Mouse (Mus musculus) adrenal gland (tissue): ENCODE data around the gene Srsf9.

Experiments used
- intact Hi-C: fragments of 180-260 bp; cut with DNase I; formaldehyde crosslinking; loops from one replicate; pipeline ENCODE4 v1.15.1; 2025

The Srsf9 gene

GRCm38 (mm10) chr5:115319004-115319940 lies 7.7 kb upstream of the Srsf9 start:
- intact Hi-C loops: no loop called here

DNA sequence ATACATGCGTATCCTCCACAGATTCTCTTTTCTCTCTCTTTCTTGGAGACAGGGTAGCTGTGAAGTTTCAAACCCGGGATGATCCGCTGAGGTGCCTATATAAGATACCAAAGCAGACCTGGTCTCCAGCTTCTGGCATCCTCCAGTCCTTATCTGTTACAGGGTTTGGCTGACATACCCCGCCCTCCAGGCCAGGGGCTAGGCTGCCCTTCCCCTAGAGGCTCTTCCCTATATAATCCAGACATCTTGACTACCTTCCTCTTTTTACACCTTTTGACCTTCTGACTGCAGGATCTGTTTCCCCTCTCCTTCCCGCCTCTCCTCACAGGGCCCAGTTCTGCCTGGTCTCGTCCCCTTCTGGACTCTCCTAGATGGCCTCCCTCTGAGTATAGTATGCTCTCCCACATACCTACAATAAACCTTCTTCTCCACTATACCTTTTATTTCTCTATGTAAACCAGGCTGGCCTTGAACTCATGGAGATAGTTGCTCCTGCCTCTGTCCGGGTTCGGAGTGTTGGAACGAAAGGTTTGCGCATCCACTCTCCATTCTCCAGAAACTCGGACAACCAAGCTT lies 633 bp upstream of the Srsf9 start:
- intact Hi-C loops: loop anchor here (2.0 kb wide), 1 partner anchor 14 kb away; the partner anchor contains the start of genes Gatc and Triap1

DNA sequence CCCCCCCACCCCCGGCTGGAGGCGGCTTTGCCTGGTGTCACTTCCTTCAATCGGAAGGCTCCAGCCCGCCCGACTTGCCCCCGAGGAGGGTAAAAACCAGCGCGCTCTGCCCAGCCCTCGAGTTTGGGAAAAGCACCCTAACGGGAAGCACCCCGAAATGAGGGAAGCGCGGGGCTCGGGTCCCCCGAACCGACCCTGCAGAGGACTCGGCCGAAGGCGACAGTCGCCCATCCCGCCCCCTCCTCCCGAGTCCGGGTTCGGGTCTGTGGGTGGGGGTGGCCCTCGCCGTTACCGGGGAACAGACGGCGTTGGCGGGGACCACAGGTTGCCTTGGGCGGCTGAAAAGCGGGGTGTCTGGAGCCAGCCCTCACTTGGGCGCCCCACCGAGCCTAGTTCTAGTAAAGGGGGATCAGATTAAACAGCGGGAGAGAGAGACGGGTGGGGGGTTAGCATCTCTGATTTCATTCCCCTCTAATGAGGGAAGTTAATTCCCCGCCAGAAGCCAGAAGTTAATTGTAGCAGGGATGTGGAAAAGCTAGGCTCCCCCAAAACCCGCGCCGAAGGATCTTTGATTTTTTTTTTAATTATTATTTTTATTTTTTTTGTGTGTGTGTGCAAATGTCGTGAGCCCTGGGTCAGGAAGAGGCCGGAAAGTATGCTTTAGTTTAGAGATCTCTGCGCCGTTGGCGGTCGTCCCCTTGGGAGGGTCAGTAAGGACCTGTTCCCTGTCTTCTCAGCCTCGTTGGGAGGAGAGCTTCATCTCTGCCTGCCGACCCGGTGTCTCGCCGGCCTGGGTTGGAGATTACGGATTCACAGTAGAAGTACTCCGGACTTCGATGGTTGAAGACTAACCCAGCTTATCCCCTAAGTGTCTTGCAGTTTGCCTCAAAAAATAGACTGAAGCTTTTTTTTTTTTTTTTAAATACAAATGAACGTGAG lies 902 bp downstream of the Srsf9 start:
- intact Hi-C loops: loop anchor here (2.0 kb wide), 1 partner anchor 13 kb away; the partner anchor contains the start of genes Gatc and Triap1

DNA sequence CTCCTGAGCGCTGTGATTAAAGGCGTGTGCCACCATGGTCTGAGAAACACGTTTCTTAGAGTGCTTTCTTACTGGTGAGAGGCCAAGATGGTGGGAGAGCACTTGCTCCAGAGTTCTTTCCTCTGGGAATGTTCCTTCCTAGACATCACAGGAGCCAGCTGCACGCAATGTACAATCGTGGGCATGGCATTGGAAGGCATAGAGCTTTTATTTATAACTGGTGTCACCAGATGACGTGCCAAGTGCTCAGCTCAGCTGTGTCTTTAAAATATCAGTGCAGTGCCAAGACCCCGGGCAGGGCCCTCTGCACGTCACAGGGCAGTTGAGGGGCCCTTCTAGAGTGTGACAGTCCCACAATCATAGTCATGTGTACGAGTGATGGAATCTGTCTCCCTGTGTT lies 4.0 kb downstream of the Srsf9 start:
- intact Hi-C loops: no loop called here

DNA sequence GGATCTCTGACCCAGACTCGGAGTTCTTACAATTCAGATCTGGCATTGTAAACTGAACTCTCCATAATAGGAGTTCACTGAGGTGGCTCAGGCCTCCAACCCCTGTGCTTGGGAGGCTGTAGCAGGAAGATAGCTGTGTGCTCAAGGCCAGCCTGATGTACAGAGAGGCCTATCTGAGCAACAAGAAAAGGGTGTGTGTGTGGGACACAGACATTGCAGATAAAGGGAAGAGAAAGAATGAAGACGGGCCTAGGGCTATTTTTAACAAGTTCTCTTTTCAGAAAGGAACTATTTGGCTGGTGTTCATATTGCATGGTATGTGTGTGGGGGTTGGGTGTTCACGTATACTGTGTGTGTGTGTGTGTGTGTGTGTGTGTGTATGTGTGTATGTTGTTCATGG lies 6.6 kb downstream of the Srsf9 start:
- intact Hi-C loops: no loop called here

GRCm38 (mm10) chr5:115340007-115340406 lies 13.0 kb downstream of the Srsf9 start:
- intact Hi-C loops: loop anchor here (2.0 to 5.0 kb wide), 2 partner anchors 13 to 58 kb away; partner anchors contain the start of gene Srsf9

DNA sequence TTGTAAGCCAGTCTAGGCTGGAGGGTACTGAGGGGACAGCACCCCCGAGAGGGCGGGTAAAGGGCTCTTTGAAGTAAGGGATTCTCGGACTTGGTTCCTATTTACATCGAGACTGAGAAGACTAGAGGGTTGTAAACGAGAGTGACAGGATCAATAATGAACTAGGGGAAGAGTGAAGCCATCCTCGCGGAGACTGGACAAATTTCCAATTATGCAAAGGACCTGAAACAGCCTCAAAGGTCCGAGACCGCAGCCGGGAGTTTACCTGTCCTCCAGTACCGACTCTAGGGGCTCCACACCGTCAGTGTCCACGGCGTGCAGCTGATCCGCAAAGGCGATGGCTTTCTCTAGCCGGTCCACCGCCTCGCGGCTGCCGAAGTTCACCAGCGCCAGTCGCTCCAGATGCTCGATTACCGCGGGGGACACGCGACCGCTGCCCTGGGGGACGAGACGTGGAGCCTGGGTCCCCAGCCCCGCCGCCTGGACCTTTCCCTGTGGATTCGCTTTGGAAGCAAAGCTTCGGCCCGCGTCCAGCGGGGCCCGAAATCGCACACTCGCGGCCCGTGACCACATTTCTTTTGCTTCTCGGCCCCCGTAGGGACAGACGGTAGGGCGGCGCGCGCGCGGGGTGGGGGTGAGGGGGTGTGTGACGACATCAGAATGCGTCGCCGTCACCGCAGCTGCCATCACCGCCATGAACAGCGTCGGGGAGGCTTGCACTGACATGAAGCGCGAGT lies 13.8 kb downstream of the Srsf9 start, which contains the start of the genes Gatc and Triap1:
TSS of gene Gatc (minus strand) at position 602 of the 737 bp plus-strand sequence.
TSS of gene Triap1 (plus strand) at position 649 of the 737 bp plus-strand sequence.
- intact Hi-C loops: loop anchor here (2.0 to 5.0 kb wide), 2 partner anchors 14 to 58 kb away; partner anchors contain the start of gene Srsf9

GRCm38 (mm10) chr5:115341314-115342165 lies 14.6 kb downstream of the Srsf9 start:
- intact Hi-C loops: loop anchor here (2.0 to 5.0 kb wide), 2 partner anchors 15 to 59 kb away; partner anchors contain the start of gene Srsf9

DNA sequence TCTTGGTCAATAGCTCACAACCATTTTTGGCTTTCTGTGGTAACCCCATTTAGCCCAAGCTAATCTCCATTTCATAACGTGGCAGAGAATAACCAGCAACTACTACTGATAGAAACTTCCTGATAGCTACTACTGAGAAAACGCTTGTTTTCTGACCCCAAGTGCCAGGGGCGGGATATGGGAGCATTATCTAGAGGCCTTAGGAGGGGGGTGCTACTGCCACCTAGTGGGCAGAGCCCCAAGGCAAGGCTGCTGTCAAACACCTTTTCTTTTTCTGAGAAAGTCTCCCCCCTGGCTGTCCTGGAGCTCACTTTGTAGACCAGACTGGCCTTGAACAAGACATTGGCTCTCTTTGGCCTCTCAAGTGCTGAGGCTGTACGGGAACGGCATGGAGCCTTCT lies 20.6 kb downstream of the Srsf9 start:
- intact Hi-C loops: loop anchor here (5.0 kb wide), 1 partner anchor 105 kb away; no protein-coding TSS in a partner anchor

DNA sequence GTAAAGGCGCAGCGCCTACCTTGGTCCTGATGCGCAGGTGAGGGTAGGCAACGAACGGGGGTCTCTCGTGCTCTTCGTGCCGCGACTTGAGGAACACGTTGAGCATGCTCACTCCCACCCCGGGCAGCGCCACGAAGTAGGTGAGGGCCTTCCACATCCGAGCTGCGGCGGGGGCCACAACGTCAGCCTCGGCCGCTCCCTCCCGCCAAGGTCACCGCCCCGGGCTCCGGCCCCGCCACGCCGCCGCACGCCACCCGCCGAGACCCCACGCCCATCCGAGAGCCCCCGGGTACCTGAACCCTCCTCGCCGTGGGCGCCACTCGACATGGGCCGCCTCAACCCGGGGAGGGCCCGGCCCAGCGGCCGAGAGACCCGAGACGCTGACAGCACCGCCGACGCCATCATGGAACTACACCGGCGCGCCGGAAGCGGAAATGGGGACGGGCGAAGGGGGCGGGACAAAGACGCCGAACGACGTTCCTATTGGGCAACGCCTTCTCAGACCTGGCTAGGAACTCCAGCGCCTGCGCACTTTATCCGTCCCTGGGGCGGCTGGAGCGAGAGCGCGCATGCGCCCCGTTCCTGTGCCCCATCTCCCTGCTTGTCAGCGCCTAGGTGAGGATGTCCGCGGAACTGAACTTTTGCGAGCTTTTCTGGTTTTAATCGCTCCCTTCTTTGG lies 21.7 kb downstream of the Srsf9 start, which contains the start of gene Cox6a1:
TSS of gene Cox6a1 (minus strand) at position 436 of the 679 bp plus-strand sequence.
- intact Hi-C loops: loop anchor here (5.0 kb wide), 1 partner anchor 106 kb away; no protein-coding TSS in a partner anchor

GRCm38 (mm10) chr5:115349225-115349555 lies 22.2 kb downstream of the Srsf9 start:
- intact Hi-C loops: loop anchor here (5.0 kb wide), 1 partner anchor 107 kb away; no protein-coding TSS in a partner anchor

DNA sequence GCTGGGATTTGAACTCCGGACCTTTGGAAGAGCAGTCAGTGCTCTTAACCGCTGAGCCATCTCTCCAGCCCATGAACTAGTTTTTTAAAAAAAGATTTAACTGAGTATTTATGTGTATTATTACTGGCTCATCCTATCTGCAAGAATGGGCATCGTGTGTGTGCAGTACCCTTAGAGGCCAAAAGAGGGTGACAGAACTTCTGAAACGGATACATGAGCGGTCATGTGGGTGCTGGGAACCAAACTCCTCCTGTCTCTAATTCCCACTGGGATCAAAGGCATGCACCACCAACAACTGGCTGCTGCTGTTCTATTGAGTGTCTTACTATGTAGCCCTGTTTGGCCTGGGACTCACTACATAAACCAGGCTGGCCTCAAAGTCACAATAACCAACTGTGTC lies 24.4 kb downstream of the Srsf9 start:
- intact Hi-C loops: no loop called here

GRCm38 (mm10) chr5:115355070-115355469 lies 28.1 kb downstream of the Srsf9 start:
- intact Hi-C loops: no loop called here

DNA sequence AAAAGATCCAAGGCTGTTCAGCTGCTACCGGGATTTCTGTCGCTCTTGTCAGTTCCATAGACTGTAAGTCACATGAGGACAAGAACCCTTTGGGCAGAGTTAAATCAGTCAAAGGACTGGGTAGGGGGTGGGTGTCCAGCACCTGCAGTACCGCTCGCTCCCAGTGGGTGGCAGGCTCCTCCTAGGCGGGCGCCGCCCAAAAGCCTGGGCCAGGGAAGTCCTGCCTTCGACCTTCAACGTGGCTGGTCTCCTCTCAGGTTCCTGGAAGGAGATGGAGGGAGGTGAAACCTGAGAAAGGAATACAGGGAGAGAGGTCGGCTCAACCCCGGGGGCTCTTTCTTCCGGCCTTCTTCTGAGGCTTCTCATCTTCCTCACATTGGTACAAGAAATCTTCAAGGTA lies 31.9 kb downstream of the Srsf9 start:
- intact Hi-C loops: loop anchor here (2.0 kb wide), 1 partner anchor 82 kb away; no protein-coding TSS in a partner anchor

DNA sequence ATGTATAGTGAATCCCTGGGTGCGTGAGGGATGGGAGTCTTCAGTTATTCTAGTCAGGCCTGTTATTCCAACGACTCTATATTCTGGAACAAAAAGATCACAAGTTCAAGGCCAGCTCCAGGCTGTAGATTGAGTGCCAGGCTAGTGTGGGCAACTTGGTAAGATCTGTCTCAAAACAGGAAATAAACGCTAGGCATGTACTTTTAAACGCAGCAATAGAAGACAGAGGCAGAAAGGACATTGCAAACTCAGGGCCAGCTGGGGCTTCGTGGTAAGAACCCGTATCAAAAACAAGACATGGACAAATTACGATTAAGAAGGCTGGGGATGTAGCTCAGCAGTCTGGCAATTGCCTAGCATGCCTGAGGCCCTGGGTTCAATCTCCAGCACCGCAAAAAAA lies 32.5 kb downstream of the Srsf9 start:
- intact Hi-C loops: loop anchor here (2.0 kb wide), 1 partner anchor 81 kb away; no protein-coding TSS in a partner anchor

GRCm38 (mm10) chr5:115359851-115360372 lies 32.9 kb downstream of the Srsf9 start:
- intact Hi-C loops: loop anchor here (2.0 kb wide), 1 partner anchor 81 kb away; no protein-coding TSS in a partner anchor

DNA sequence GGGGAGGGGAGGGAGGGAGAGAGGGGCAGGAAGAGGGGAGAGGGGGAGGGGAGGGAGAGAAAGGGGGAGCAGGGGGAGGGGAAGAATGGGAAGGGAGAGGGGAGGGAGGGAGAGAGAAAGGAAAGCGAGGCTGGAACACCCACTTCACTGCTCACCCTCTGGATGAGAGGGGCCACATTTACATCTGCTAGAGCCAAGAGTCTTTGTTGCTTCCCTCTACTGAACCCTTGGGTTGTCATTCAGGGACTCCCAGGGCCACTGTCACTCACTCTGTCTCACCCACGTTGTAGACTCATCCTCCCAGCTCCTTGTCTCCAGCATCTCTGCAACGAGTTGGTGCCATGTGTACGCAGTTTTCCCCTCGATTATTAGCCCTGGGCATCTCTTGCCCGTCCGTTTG lies 35.2 kb downstream of the Srsf9 start:
- intact Hi-C loops: no loop called here
